In the genomic region with DNA sequence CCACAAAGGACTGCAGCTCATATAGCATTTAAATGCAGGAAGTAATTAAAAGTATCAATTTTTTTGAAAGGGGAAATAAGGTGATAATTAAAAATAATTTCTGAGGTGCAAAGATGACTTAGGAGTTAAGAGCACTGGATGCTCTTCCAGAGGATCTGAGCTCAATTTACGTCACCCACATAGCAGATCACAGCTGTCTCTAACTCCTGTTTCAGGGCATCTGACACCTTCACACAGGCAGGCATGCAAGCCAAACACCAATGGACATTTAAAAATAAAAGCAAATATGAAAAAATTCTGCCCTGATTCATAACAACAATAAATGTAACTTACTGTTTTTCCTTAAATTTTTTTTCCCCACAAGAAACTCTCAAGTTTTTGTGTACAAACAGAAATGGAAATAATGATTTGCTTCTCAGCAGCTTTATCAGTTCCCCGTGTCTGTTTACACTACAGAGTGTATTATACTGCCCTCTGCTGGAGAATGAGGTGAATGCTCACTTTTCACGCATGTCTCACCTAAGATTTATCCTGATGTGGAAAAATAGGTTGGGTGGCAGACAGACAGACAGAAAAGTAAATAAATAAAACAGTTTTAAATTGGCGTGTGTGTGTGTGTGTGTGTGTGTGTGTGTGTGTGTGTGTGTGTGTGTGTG, we compare ENCODE assay signal across 8 mouse cellular contexts. TPM values are rescaled to one million over a fixed set of nuclear protein-coding genes. Genes with fewer than 3 reads are reported as not detected.
A peak's percentile ranks its signal among the peaks of the same experiment; 100 is the strongest.
DNase-seq lines count a peak whose midpoint lies in the region; ATAC-seq and TF ChIP-seq lines count a peak whose summit lies in the region.
"Had no signal": no experiment of that assay in that cellular context is flagged by ENCODE, and none has a peak within 500 bp of the region (broad histone marks: within the 10 kb centered on the region; RNA-seq: fewer than 3 reads in every experiment).

No protein-coding gene starts in this region.

- no peaks in the 10 kb centered on the region for H3K27me3 ChIP-seq in MEL (ENCODE audit: control insufficient read depth in 1 of 2, insufficient read depth in 2 of 2, low read length in 2 of 2)
- H3K27me3 ChIP-seq in hindbrain, postnatal 0 days (ENCODE audit: insufficient read depth, low read length): no peaks in the 10 kb centered on the region
- H3K27me3 ChIP-seq: lung, embryonic 15.5 days had no signal

- TF ChIP-seq POLR2A in MEL (IDR thresholded peaks at IDR 0.05; ENCODE audit: control insufficient read depth in 1 of 2, insufficient read depth in 1 of 2, low read depth in 1 of 2, low read length in 2 of 2, poor library complexity in 1 of 2): no peak
- TF ChIP-seq POLR2A in brain, embryonic 14.5 days (IDR thresholded peaks at IDR 0.05; ENCODE audit: borderline replicate concordance, extremely low read depth, insufficient read depth, insufficient read length, poor library complexity, severe bottlenecking): no peak

- peak; percentile 49 for TF ChIP-seq RAD21 in MEL (IDR thresholded peaks at IDR 0.05; ENCODE audit: low read depth, low read length)

- H3K4me2 ChIP-seq in hindbrain, postnatal 0 days (ENCODE audit: low read depth, low read length): no peak overlapping the region
- H3K4me2 ChIP-seq: lung, embryonic 15.5 days had no signal

- no peak overlapping the region for H3K9ac ChIP-seq in MEL (ENCODE audit: control insufficient read depth, low read depth, low read length, poor library complexity, severe bottlenecking)
- no peak overlapping the region for H3K9ac ChIP-seq in hindbrain, postnatal 0 days (replicated peaks; ENCODE audit: low read length)
- H3K9ac ChIP-seq: lung, embryonic 15.5 days had no signal

- no peak overlapping the region for H3K4me3 ChIP-seq in layer of hippocampus, adult 2 months
- H3K4me3 ChIP-seq in MEL (ENCODE audit: control insufficient read depth in 1 of 2, insufficient read depth in 1 of 2, low read depth in 2 of 2, low read length in 2 of 2): no peak overlapping the region
- H3K4me3 ChIP-seq in hindbrain, postnatal 0 days (ENCODE audit: low read length): no peak overlapping the region
- H3K4me3 ChIP-seq: lung, embryonic 15.5 days had no signal

- H3K36me3 ChIP-seq in MEL (ENCODE audit: control insufficient read depth in 1 of 2, insufficient read depth in 2 of 2, low read length in 2 of 2): no peaks in the 10 kb centered on the region
- H3K36me3 ChIP-seq in hindbrain, postnatal 0 days (ENCODE audit: insufficient read depth, low read length): no peaks in the 10 kb centered on the region
- H3K36me3 ChIP-seq: lung, embryonic 15.5 days had no signal

- TF ChIP-seq EP300 in MEL (IDR thresholded peaks at IDR 0.05; ENCODE audit: low read depth in 1 of 2, low read length in 2 of 2): no peak

- H3K27ac ChIP-seq in layer of hippocampus, adult 2 months: no peak overlapping the region
- H3K27ac ChIP-seq in MEL (ENCODE audit: control insufficient read depth, low read depth, low read length): no peak overlapping the region
- H3K27ac ChIP-seq in hindbrain, postnatal 0 days: no peak overlapping the region
- H3K27ac ChIP-seq: lung, embryonic 15.5 days had no signal

- DNase-seq in layer of hippocampus, adult 2 months (ENCODE audit: low spot score in 2 of 2): peak; percentile 15 to 44
- no peak for DNase-seq in layer of hippocampus, postnatal 36 days
- DNase-seq in MEL (ENCODE audit: low read depth, low spot score): peak; percentile 51
- peak; percentile 73 for DNase-seq in brain, embryonic 14.5 days (ENCODE audit: low read depth)
- DNase-seq in hindbrain, postnatal 0 days (ENCODE audit: low spot score): peak; percentile 89
- DNase-seq in retina, embryonic 14.5 days (ENCODE audit: low spot score): peak; percentile 83
- DNase-seq in spleen, adult 12 weeks (ENCODE audit: low spot score): no peak

- no peaks in the 10 kb centered on the region for H3K4me1 ChIP-seq in MEL (ENCODE audit: control insufficient read depth in 1 of 2, insufficient read depth in 2 of 2, low read length in 2 of 2)
- no peaks in the 10 kb centered on the region for H3K4me1 ChIP-seq in hindbrain, postnatal 0 days (ENCODE audit: insufficient read depth, low read length)
- H3K4me1 ChIP-seq: lung, embryonic 15.5 days had no signal

- H3K9me3 ChIP-seq in MEL (replicated peaks; ENCODE audit: insufficient read depth, low read length): no peaks in the 10 kb centered on the region
- H3K9me3 ChIP-seq in hindbrain, postnatal 0 days (ENCODE audit: low read length): no peaks in the 10 kb centered on the region
- H3K9me3 ChIP-seq: lung, embryonic 15.5 days had no signal

- no peaks in the 10 kb centered on the region for H3K79me2 ChIP-seq in MEL (ENCODE audit: control insufficient read depth, insufficient read depth, low read length, poor library complexity)

- no peak for ATAC-seq in hindbrain, postnatal 0 days

- peak; percentile 78 for TF ChIP-seq CTCF in layer of hippocampus, adult 2 months (conservative IDR thresholded peaks at IDR 0.05)
- TF ChIP-seq CTCF in MEL (IDR thresholded peaks at IDR 0.05 in 2 of 3, conservative IDR thresholded peaks at IDR 0.05 in 1 of 3; ENCODE audit: control insufficient read depth in 1 of 3, insufficient read depth in 1 of 3, low read depth in 2 of 3, low read length in 3 of 3, poor library complexity in 1 of 3, severe bottlenecking in 1 of 3): peak in 2 of 3 experiments; percentile 52 to 69; a peak in 4 of 6 replicates
- peak; percentile 65; the same call in 1 of the 2 replicates for TF ChIP-seq CTCF in brain, embryonic 14.5 days (IDR thresholded peaks at IDR 0.05; ENCODE audit: borderline replicate concordance, extremely low read depth, insufficient read depth, insufficient read length)
- peak; percentile 83 for TF ChIP-seq CTCF in hindbrain, postnatal 0 days (IDR thresholded peaks at IDR 0.05; ENCODE audit: low read depth)

- WGBS in hindbrain, postnatal 0 days: 12% methylated on average over 4 of the region's 4 CpGs

TF ChIP-seq in MEL, 35 proteins besides CTCF, POLR2A, EP300 and RAD21:
- no peak for TF ChIP-seq E2F4 (IDR thresholded peaks at IDR 0.05; ENCODE audit: borderline replicate concordance, low read depth, low read length)
- no peak for TF ChIP-seq CHD2 (IDR thresholded peaks at IDR 0.05; ENCODE audit: low read length)
- no peak for TF ChIP-seq SIN3A (IDR thresholded peaks at IDR 0.05; ENCODE audit: low read length)
- no peak for TF ChIP-seq NRF1 (IDR thresholded peaks at IDR 0.05; ENCODE audit: insufficient read depth, low read depth, low read length, poor library complexity, severe bottlenecking)
- TF ChIP-seq ZNF384 (IDR thresholded peaks at IDR 0.05; ENCODE audit: low read depth, low read length): no peak
- TF ChIP-seq SMC3 (IDR thresholded peaks at IDR 0.05; ENCODE audit: low read depth, low read length): peak; percentile 59

RNA-seq across cellular contexts. Expression of a gene that starts 29.8 kb away (rescaled TPM):
- total RNA-seq in layer of hippocampus, adult 2 months (2021): under 1 TPM; 0.20 to 0.41 TPM
- total RNA-seq in layer of hippocampus, postnatal 36 days (2021): under 1 TPM; 0.07 to 0.10 TPM
- not detected in 2 replicates for total RNA-seq in MEL (2012; rRNA removed)
- not detected for polyA plus RNA-seq in MEL (2012; ENCODE audit: insufficient read depth in 1 of 2, insufficient read length in 2 of 2, low read depth in 1 of 2, low replicate concordance in 2 of 2, missing spikeins in 1 of 2)
- polyA plus RNA-seq in brain, embryonic 14.5 days (2012; rRNA removed): 71.9 and 125 TPM in 2 replicates
- total RNA-seq in hindbrain, postnatal 0 days (2014; rRNA removed): 35.3 and 36.5 TPM in 2 replicates
- polyA plus RNA-seq in hindbrain, postnatal 0 days (2015; fragmentation: Nextera tagmentation; extraction: Ambion mirVana): 48.7 and 50.4 TPM in 2 replicates

Comparison
In these comparisons a context has a peak if more than half of its experiments do, and no peak if none do; other contexts are left out.
1. DNase-seq: peak in layer of hippocampus, adult 2 months (2 of 2), MEL (single experiment), brain, embryonic 14.5 days (single experiment), hindbrain, postnatal 0 days (single experiment) and retina, embryonic 14.5 days (single experiment); none in layer of hippocampus, postnatal 36 days (0 of 2) and spleen, adult 12 weeks (single experiment).
2. RNA of a gene that starts 29.8 kb away (total RNA-seq): 35.3 to 36.5 TPM in hindbrain, postnatal 0 days; 0.20 to 0.41 TPM in layer of hippocampus, adult 2 months, 0.07 to 0.10 TPM in layer of hippocampus, postnatal 36 days and not detected in MEL; every median in the first group is over 10 times any median in the second.
3. Peak in every context shown above with its lines, with median percentiles within 50 percentile points of each other: CTCF ChIP-seq.